Mouse (Mus musculus) C2C12 (cell line): Measurements from ENCODE around the gene Agr3. TPM values are rescaled to one million over a fixed set of nuclear protein-coding genes. Genes with fewer than 3 reads are reported as not detected.

Source experiments
- H3K27me3 ChIP-seq: one replicate; pipeline ENCODE4 v1.6.1; 2011; ENCODE audit not compliant: control insufficient read depth, insufficient read depth, insufficient read length
- H3K36me3 ChIP-seq: one replicate; pipeline ENCODE4 v1.6.1; 2011; ENCODE audit not compliant: control insufficient read depth, insufficient read depth
- H3K4me3 ChIP-seq: one replicate; pipeline ENCODE4 v1.5.1; 2011; ENCODE audit warnings: mild to moderate bottlenecking, control low read depth; ENCODE audit not compliant: poor library complexity, insufficient read depth, severe bottlenecking
- H3K79me2 ChIP-seq: one replicate; pipeline ENCODE4 v1.6.1; 2011; ENCODE audit not compliant: control insufficient read depth, insufficient read depth
- H3K79me3 ChIP-seq: one replicate; pipeline ENCODE4 v1.6.1; 2011; ENCODE audit warnings: low read depth, control low read depth
- H3ac ChIP-seq: one replicate; pipeline ENCODE3; 2011; ENCODE audit warnings: low read depth; ENCODE audit not compliant: control insufficient read depth, insufficient read length
- CEBPB ChIP-seq: IDR thresholded peaks from one replicate; pipeline ENCODE4 v1.6.1; 2011; ENCODE audit warnings: low read depth, mild to moderate bottlenecking, control low read depth, moderate library complexity
- CTCF ChIP-seq: IDR thresholded peaks from one replicate; pipeline ENCODE4 v1.5.1; 2011; ENCODE audit not compliant: control insufficient read depth, insufficient read depth, insufficient read length
- FOSL1 ChIP-seq: IDR thresholded peaks from one replicate; pipeline ENCODE4 v1.8.0; 2011; ENCODE audit warnings: mild to moderate bottlenecking, low read length; ENCODE audit not compliant: poor library complexity, insufficient read depth, severe bottlenecking
- MAX ChIP-seq: IDR thresholded peaks from one replicate; pipeline ENCODE4 v1.6.1; 2011; ENCODE audit warnings: mild to moderate bottlenecking, control low read depth
- MYOD1 ChIP-seq: IDR thresholded peaks from one replicate; pipeline ENCODE4 v1.6.1; 2011; ENCODE audit warnings: low read depth; ENCODE audit not compliant: control insufficient read depth, insufficient read length
- MYOG ChIP-seq: IDR thresholded peaks from one replicate; pipeline ENCODE4 v1.6.1; 2011; ENCODE audit not compliant: control insufficient read depth, insufficient read length; ENCODE audit errors: extremely low read depth
- USF1 ChIP-seq: IDR thresholded peaks from one replicate; pipeline ENCODE4 v1.6.1; 2011; ENCODE audit warnings: low read depth, mild to moderate bottlenecking, control low read depth, moderate library complexity
- long read RNA-seq, 2 experiments: library from polyadenylated mRNA; unstranded; transcript quantifications; one replicate each; pipeline ENCODE4 v2.0.0; 2019 to 2020
- polyA plus RNA-seq: library from polyadenylated mRNA; unstranded; fragments of >200 nt; fragmentation: generic; extraction: Trizol; gene quantifications from one replicate; pipeline ENCODE4 v1.2.1, GENCODE M21; 2012; ENCODE audit warnings: missing spikeins

Agr3 gene
- polyA plus RNA-seq: not detected
- long read RNA-seq, experiment 1: 0 reads
- long read RNA-seq, experiment 2: 0 reads

DNA sequence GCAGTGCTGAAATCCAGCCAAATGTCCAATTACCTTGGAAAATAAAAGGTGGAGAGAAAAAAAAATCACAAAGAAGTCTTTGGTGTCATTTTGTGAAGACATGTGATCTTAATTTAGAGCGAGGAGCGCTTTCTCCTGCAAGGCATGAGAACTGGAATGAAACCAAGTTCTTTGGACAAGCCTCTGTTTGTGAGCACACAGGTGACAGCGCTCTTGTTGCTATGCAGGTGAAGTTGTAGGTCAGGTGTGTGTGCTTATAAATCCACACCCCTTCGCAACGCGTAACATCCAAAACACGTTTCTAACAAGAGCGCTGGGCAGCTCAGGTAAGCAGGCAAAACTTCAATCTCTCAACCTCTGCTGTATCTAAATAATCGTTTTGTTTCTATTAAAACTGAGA, at the start of gene Agr3:
Agr3 (plus strand) TSS at position 219 of the 400 bp plus-strand sequence.
- Histone ChIP-seq H3K79me2 (no peaks in the 10 kb centered on the region), H3ac (no peak within 1 kb of the TSS), H3K36me3 (no peaks in the 10 kb centered on the region), H3K79me3 (no peaks in the 10 kb centered on the region), H3K27me3 (no peaks in the 10 kb centered on the region), H3K4me3 (no peak within 1 kb of the TSS)
- TF ChIP-seq CTCF: no peak
- no peak for TF ChIP-seq USF1
- no peak for TF ChIP-seq MAX
- TF ChIP-seq CEBPB: no peak
- no peak for TF ChIP-seq FOSL1
- TF ChIP-seq MYOG: no peak
- no peak for TF ChIP-seq MYOD1

DNA sequence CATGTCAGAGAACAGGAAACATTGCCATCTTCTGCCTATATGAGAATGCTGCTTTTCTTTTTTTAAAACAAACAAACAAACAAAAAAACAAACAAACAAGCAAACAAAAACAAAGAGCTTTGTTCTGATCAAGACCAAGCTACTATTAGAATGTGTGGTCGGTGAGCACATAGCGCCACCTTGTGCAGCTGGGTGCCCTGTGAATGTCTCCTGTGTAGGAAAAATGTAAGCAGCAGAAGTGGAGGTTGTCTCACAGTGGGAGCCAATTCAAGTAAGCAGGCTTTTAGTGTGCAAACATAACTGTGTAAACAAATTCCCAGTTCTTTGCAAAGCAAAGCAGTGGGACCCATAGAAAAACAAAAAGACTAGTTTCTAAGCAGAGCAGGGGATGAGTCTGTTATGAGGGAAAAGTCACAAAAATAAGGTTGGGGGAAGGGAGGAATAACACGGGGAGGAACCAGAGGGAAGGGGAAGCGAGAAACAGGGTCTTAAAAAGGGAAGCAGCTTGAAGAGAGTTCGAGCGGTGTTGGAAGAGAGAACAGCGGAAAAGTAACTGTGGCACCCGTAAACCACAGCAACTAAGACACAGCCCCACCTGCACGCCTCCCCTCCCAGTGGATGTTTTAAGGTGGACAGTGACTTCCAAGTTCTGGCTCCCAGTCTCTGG, 40.4 kb upstream of the Agr3 start:
- H3K27me3 ChIP-seq: no peaks in the 10 kb centered on the region
- no peaks in the 10 kb centered on the region for H3K79me2 ChIP-seq
- peak; percentile 74 for TF ChIP-seq CTCF
- no peak for TF ChIP-seq USF1
- no peaks in the 10 kb centered on the region for H3K79me3 ChIP-seq
- no peaks in the 10 kb centered on the region for H3K36me3 ChIP-seq
- H3K4me3 ChIP-seq: no peak overlapping the region
- no peak overlapping the region for H3ac ChIP-seq

DNA sequence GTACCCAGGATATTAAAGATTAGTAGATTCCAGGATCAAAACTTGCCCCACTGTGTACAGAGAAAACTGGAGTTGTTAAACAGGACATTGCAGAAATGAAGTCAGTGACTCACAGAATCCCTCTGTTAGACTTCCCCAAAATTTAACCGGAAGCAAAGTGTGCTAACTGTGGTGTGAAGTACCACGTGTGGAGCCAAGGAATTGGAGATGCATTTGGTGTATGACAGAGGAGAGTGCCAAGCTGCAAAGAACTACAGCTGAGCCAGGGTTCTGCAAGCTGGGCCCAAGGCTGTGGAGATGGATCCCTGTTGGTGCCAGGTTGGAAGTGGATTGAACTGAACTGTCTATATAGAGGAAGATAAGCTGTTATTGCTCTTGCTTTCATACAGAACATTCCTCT, 36.0 kb upstream of the Agr3 start:
- H3K79me2 ChIP-seq: no peaks in the 10 kb centered on the region
- no peaks in the 10 kb centered on the region for H3K27me3 ChIP-seq
- H3K79me3 ChIP-seq: no peaks in the 10 kb centered on the region
- H3K36me3 ChIP-seq: no peaks in the 10 kb centered on the region
- no peak overlapping the region for H3K4me3 ChIP-seq
- TF ChIP-seq MYOD1 (no peak), CEBPB (no peak), MYOG (no peak), FOSL1 (no peak), USF1 (no peak), MAX (no peak)
- H3ac ChIP-seq: no peak overlapping the region

DNA sequence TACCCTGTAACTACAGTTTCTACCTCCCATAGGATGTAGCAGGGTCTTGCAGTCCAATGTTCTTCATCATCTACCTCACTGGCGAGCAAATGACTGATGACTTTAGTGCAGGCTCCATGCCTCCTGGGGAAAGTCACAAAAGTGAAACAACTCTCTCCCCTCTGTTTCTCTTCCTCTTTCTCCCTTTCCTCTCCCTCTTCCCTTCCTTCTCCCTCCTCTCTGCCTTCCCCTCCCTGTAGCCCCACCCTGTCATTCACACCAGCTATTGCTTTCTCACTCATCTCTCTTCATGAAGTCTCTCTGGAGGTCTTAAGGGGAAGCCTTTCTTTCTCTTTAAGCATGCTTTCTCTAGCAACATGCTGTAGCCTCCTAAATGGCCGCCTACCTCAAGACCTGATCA, 34.7 kb upstream of the Agr3 start:
- no peak overlapping the region for H3K4me3 ChIP-seq
- no peak overlapping the region for H3ac ChIP-seq
- H3K79me2 ChIP-seq: no peaks in the 10 kb centered on the region
- no peak for TF ChIP-seq MYOG
- TF ChIP-seq MAX: no peak
- no peak for TF ChIP-seq USF1
- no peak for TF ChIP-seq CEBPB
- TF ChIP-seq CTCF: no peak
- no peak for TF ChIP-seq MYOD1
- TF ChIP-seq FOSL1: no peak
- H3K79me3 ChIP-seq: no peaks in the 10 kb centered on the region
- no peaks in the 10 kb centered on the region for H3K27me3 ChIP-seq
- H3K36me3 ChIP-seq: no peaks in the 10 kb centered on the region

DNA sequence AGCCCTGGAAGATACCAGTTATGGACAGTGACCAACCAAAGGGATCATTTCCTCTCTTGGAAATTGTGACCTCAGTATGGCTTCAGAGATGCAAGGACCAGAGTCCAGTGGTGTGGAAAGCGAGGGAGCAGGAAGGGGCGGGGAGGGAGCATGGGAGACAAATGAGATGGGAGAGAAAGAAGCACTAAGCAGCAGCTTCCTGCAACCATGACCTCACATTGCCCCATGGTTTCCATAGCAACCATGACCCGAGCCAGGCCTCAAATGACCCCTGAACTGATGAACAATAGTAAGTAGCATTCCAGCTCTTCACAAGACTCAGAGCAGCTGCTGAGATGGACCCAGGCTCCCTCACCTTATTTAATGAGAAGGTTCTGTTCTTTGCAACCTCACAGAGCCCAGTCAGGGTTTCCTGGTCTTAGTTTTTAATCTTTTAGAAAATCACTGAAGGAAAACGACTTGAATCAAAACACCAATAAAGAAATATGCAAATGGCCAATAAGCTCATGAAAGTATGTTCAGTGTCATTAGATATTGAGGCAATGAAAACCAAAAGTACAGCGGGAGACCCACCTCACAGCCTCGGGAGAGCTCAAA, 31.0 kb upstream of the Agr3 start:
- no peaks in the 10 kb centered on the region for H3K36me3 ChIP-seq
- H3K4me3 ChIP-seq: no peak overlapping the region
- no peak overlapping the region for H3ac ChIP-seq
- no peaks in the 10 kb centered on the region for H3K27me3 ChIP-seq
- no peak for TF ChIP-seq CTCF
- TF ChIP-seq MAX: no peak
- no peak for TF ChIP-seq FOSL1
- no peak for TF ChIP-seq CEBPB
- TF ChIP-seq MYOD1: no peak
- no peak for TF ChIP-seq MYOG
- no peaks in the 10 kb centered on the region for H3K79me3 ChIP-seq
- H3K79me2 ChIP-seq: no peaks in the 10 kb centered on the region
